Mouse (Mus musculus): ENCODE data around the gene Slc39a11.
"Not testable (repeated sequence)": the region's sequence is repeated elsewhere in the genome, so short reads cannot be mapped to it uniquely, and the experiment has no call there.

Gene Slc39a11

DNA sequence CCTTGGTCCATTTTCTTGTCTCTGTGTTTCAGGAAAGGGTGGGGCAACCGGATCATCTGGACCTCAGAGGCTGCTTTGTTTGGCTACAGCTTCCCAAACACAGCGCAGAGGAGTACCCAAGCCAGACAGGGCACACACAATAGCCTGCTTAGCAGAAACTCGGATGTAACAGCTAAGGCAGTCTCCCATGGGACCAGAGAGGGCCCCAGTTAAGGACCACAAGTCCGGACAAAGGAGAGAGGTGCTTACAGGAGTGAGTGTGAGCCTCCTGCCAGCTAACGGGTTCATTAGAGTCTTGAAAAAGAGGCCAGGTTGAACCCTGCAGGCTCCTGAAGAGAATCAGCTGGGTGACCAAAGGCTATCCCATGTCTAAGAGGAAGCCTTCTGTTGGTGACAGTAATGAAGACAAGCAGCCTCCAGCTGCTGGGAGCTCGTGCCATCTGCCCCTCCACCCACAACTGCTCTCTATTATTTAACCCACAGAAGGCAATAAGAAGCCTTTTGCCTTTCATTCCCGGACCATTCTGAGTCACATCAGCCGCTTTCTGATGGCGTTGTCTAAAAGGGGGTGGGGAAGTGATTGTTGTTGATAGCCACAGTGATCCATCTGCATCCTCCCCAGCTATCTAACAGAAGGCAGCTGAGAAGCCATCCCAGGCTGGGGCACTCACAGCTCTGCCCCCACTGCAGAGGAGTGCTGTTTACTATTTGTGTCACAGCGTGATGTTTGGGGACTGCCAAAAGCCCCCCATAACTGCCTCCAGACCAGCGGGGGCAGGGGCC is 65.8 kb downstream of the Slc39a11 start:
- no peak for DNase-seq

- no peak for DNase-seq
These were observed 72.7 kb downstream of the Slc39a11 start for GRCm38 (mm10) chr11:113577221-113577620.

- DNase-seq, result no peak
These were observed 77.2 kb downstream of the Slc39a11 start for GRCm38 (mm10) chr11:113572641-113573040.

- no peak for DNase-seq
These were observed 78.3 kb downstream of the Slc39a11 start for GRCm38 (mm10) chr11:113571616-113572015.

- DNase-seq, result no peak
These were observed 80.9 kb downstream of the Slc39a11 start for GRCm38 (mm10) chr11:113568999-113569398.

DNA sequence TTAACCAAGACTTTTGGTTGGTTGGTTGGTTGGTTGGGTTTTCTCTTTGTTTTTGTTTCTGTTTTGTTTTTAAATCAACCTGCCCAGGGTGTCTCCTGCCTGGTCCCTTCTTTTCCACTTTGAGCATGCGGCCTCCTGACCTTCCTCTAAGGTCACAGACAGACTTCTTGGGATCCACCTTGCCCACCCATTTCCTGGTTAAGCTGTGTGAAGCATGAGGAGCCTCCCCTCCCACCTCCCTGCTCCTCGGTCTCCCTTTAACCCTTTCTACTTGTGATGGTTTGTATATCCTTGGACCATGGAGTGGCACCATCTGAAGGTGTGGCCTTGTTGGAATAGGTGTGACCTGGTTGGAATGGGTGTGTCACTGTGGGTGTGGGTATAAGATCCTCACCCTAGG is 82.0 kb downstream of the Slc39a11 start:
- not testable (repeated sequence) for DNase-seq

GRCm38 (mm10) chr11:113565006-113565995 is 84.6 kb downstream of the Slc39a11 start:
- DNase-seq, result peak; percentile 47

DNA sequence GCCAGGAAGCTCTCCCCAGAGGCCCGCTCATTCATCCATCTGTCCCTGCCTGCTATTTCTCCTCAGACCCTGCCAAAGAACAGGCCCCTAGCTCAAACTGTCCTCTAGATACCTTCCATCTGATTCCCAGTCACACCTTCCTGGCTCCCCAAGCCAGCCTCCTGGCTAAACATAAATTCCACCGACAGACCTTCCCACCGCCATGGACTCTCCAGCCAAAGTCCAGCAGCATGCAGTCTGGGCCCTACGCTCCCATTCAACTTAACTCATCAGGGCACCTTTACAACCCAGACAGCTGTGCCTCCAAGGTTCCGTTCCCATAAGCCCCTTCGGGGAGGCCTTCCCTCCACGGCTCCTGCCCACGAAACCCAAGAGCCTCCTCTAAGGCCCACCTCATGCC is 87.6 kb downstream of the Slc39a11 start:
- DNase-seq, result no peak

DNA sequence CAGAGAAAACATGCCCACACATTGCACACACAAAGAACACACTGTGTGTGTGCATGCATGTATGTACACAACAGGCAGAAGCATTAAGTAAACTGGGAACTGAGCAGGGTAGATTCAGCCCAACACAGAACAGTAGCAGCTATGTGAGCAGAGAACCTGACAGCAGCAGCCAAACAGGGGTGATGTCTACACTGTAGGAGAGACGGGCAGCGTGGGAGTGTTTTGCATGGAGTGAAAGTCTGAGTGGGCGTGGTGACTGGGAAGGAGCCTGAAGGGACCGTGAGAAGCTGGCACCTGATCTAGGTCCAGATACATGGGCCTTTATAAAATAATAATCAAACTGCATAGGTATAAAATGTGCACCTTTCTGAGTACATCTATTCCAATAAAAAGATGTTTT is 89.7 kb downstream of the Slc39a11 start:
- DNase-seq, result no peak

DNA sequence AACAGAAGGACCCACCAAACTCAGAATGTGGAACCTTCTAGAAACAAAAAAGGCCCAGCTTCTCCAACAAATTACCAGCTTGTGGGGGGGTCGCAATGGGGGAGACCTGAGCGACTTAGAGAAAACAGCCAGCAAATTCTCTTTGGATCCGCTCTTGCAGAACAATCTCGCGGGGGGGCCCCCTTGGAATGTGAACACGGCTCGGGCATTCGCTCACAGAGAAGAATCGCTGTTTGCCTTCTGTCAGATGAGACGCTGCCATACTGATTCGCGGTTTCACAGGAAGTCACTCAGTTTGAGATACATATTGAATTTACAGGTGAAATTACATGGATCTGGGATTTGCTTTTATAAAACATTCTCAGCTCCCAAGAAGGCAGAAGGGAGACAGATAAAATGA is 91.4 kb downstream of the Slc39a11 start:
- DNase-seq, result no peak

- DNase-seq, result no peak
These were observed 93.7 kb downstream of the Slc39a11 start for GRCm38 (mm10) chr11:113556142-113556541.

- no peak for DNase-seq
These were observed 95.0 kb downstream of the Slc39a11 start for GRCm38 (mm10) chr11:113554701-113555360.

- no peak for DNase-seq
These were observed 95.7 kb downstream of the Slc39a11 start for GRCm38 (mm10) chr11:113554194-113554593.

- DNase-seq, result no peak
These were observed 96.3 kb downstream of the Slc39a11 start for GRCm38 (mm10) chr11:113553605-113554004.

DNA sequence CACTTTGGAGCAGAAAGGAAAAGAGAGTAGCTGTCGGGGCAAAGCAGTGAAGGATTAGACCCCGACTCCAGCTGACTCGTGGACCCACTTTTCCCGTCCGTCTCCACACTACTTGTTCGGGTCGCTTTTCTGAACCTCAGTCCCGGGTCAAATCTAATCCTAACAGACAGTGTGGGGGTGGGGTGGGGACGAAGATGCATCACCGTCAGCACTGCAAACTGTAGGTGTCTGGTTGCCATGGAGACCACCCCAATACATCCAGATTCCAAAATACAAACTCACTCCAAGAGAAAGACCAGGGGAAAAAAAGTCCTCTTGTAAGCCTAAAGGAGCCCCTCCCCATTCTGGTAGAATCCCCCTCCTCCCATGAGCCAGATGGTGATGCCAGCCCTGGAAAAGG is 97.3 kb downstream of the Slc39a11 start:
- DNase-seq, result no peak

GRCm38 (mm10) chr11:113546217-113546877 is 103.5 kb downstream of the Slc39a11 start:
- DNase-seq, result no peak

- DNase-seq, result no peak
These were observed 105.8 kb downstream of the Slc39a11 start for GRCm38 (mm10) chr11:113544017-113544640.

GRCm38 (mm10) chr11:113541073-113541472 is 108.8 kb downstream of the Slc39a11 start:
- DNase-seq, result no peak

DNA sequence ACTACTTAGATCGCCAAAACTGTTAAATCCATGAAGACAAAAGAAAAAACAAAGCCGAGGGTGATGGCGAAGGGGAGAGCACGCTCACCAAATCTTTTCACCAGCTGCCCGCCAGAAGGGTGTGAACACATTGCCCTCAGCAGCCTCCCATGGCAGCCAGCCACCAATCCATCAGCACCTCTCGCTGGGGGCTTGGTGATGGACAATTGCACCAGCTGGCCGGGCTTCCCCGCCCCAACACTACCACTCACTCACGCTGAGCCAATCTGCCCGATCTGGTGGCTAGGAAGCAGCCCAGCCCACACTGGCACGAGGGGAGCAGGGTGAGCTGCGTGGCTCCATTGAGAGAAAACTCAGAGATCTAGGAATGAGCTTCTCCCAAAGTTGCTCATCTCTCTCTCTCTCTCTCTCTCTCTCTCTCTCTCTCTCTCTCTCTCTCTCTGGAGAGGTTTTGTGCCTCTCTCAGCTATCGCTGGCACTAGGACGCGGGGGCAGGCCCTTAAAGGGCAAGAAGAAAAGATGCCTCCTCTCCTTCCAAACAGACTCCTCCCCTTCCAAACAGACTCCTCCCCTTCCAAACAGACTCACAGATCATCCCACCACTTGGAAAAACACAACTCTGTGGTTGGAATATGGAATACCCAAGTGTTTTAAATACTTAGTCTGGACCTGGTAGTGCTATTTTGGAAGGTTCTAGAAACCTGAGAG is 110.2 kb downstream of the Slc39a11 start:
- DNase-seq, result peak; percentile 90

- DNase-seq, result no peak
These were observed 110.8 kb downstream of the Slc39a11 start for GRCm38 (mm10) chr11:113539079-113539478.

- DNase-seq, result no peak
These were observed 111.4 kb downstream of the Slc39a11 start for GRCm38 (mm10) chr11:113538406-113538917.
